Mouse (Mus musculus): ENCODE measurements at regions not wholly inside any gene's neighbourhood (a gene's known extent, or its start where the extent isn't known, plus 50 kb on each side); places are given as distances from the start of the nearest gene placed in this dataset.

- no peak for DNase-seq (ENCODE audit: low spot score in 2 of 2)
Observed at GRCm38 (mm10) chr8:53954476-53955158, 122.8 kb upstream of the Vegfc start.

GRCm38 (mm10) chr8:53956148-53956547 is 121.3 kb upstream of the Vegfc start:
- no peak for DNase-seq (ENCODE audit: low spot score in 2 of 2)

- no peak for DNase-seq (ENCODE audit: low spot score in 2 of 2)
Observed at GRCm38 (mm10) chr8:53958548-53958947, 118.9 kb upstream of the Vegfc start.

GRCm38 (mm10) chr8:53962993-53963392 is 114.4 kb upstream of the Vegfc start:
- DNase-seq (ENCODE audit: low spot score in 2 of 2): no peak

- DNase-seq (ENCODE audit: low spot score in 2 of 2): no peak
Observed at GRCm38 (mm10) chr8:53984296-53984695, 93.1 kb upstream of the Vegfc start.

GRCm38 (mm10) chr8:53985685-53986084 is 91.7 kb upstream of the Vegfc start:
- no peak for DNase-seq (ENCODE audit: low spot score in 2 of 2)

- no peak for DNase-seq (ENCODE audit: low spot score in 2 of 2)
Observed at GRCm38 (mm10) chr8:53994208-53994607, 83.2 kb upstream of the Vegfc start.

GRCm38 (mm10) chr8:53997461-53997860 is 79.9 kb upstream of the Vegfc start:
- DNase-seq (ENCODE audit: low spot score in 2 of 2): no peak

GRCm38 (mm10) chr8:54002948-54003347 is 74.5 kb upstream of the Vegfc start:
- no peak for DNase-seq (ENCODE audit: low spot score in 2 of 2)

- no peak for DNase-seq (ENCODE audit: low spot score in 2 of 2)
Observed at GRCm38 (mm10) chr8:54014096-54014495, 63.3 kb upstream of the Vegfc start.

- no peak for DNase-seq (ENCODE audit: low spot score in 2 of 2)
Observed at GRCm38 (mm10) chr8:54018535-54019165, 58.8 kb upstream of the Vegfc start.
